Mouse (Mus musculus) liver, embryonic 15.5 days (tissue): ENCODE results near the gene Acsbg2. TPM values are rescaled to one million over a fixed set of nuclear protein-coding genes. Genes with fewer than 3 reads are reported as not detected.

Experiments used
- ATAC-seq: fragments of 200-750 bp; cut with Nextera tagmentation; 2 replicates; pipeline ENCODE4 v1.8.0; 2017; ENCODE audit warnings: moderate number of reproducible peaks, mild to moderate bottlenecking, moderate library complexity; ENCODE audit not compliant: insufficient read depth
- H3K27ac ChIP-seq: fragments of 300-500 bp; sonication (generic); replicated peaks from 2 replicates; pipeline ENCODE4 v1.5.1; 2015; ENCODE audit warnings: mild to moderate bottlenecking, inconsistent platforms
- H3K27me3 ChIP-seq: fragments of 300-500 bp; sonication (generic); 2 replicates; pipeline ENCODE4 v1.6.1; 2015; ENCODE audit warnings: mild to moderate bottlenecking, inconsistent platforms
- H3K36me3 ChIP-seq: fragments of 300-500 bp; sonication (generic); replicated peaks from 2 replicates; pipeline ENCODE4 v1.6.1; 2015; ENCODE audit warnings: moderate library complexity, mild to moderate bottlenecking, inconsistent platforms
- H3K4me1 ChIP-seq: fragments of 300-500 bp; sonication (generic); replicated peaks from 2 replicates; pipeline ENCODE4 v1.6.1; 2015; ENCODE audit warnings: inconsistent platforms
- H3K4me2 ChIP-seq: fragments of 300-500 bp; sonication (generic); 2 replicates; pipeline ENCODE4 v1.6.1; 2015; ENCODE audit warnings: moderate library complexity, mild to moderate bottlenecking, inconsistent platforms
- H3K4me3 ChIP-seq: fragments of 300-500 bp; sonication (generic); replicated peaks from 2 replicates; pipeline ENCODE4 v1.5.1; 2015; ENCODE audit warnings: mild to moderate bottlenecking, inconsistent platforms
- H3K9ac ChIP-seq: fragments of 300-500 bp; sonication (generic); 2 replicates; pipeline ENCODE4 v1.6.1; 2015; ENCODE audit warnings: moderate library complexity, mild to moderate bottlenecking, inconsistent platforms
- H3K9me3 ChIP-seq: fragments of 300-500 bp; sonication (generic); replicated peaks from 2 replicates; pipeline ENCODE4 v1.6.1; 2016; ENCODE audit warnings: inconsistent platforms
- WGBS: fragments of 180-500 bp; shearing (Covaris S2); methylation state at CpG from one replicate; pipeline ENCODE4 v1.1.7; 2015; ENCODE audit warnings: mixed read lengths; ENCODE audit not compliant: insufficient replicate concordance; 5-methylcytosine and 5-hydroxymethylcytosine counted together
- polyA plus RNA-seq: library from polyadenylated mRNA; unstranded; fragments of >200 nt; fragmentation: Nextera tagmentation; extraction: Ambion mirVana; gene quantifications from 2 replicates; pipeline ENCODE4 v1.2.1, GENCODE M21; 2015

The Acsbg2 gene
- polyA plus RNA-seq, 1 experiment from 2014 or later = not detected

- Histone ChIP-seq H3K36me3 (no peaks in the 10 kb centered on the region), H3K4me3 (no peak overlapping the region), H3K9ac (no peak overlapping the region), H3K27me3 (no peaks in the 10 kb centered on the region), H3K9me3 (no peaks in the 10 kb centered on the region), H3K4me1 (no peaks in the 10 kb centered on the region), H3K4me2 (no peak overlapping the region), H3K27ac (no peak overlapping the region)
- ATAC-seq = no peak
- 70% methylated on average over 8 of the region's 8 CpGs for WGBS
Measured at GRCm38 (mm10) chr17:56871767-56872166, 2.5 kb downstream of the Acsbg2 start.

- 46% methylated on average over 15 of the region's 15 CpGs for WGBS
- Histone ChIP-seq H3K4me2 (no peak overlapping the region), H3K27ac (no peak overlapping the region), H3K9me3 (no peaks in the 10 kb centered on the region), H3K4me3 (no peak overlapping the region), H3K36me3 (no peaks in the 10 kb centered on the region), H3K4me1 (no peaks in the 10 kb centered on the region), H3K9ac (no peak overlapping the region), H3K27me3 (no peaks in the 10 kb centered on the region)
- no peak for ATAC-seq
Measured at GRCm38 (mm10) chr17:56870287-56870953, 3.8 kb downstream of the Acsbg2 start.

DNA sequence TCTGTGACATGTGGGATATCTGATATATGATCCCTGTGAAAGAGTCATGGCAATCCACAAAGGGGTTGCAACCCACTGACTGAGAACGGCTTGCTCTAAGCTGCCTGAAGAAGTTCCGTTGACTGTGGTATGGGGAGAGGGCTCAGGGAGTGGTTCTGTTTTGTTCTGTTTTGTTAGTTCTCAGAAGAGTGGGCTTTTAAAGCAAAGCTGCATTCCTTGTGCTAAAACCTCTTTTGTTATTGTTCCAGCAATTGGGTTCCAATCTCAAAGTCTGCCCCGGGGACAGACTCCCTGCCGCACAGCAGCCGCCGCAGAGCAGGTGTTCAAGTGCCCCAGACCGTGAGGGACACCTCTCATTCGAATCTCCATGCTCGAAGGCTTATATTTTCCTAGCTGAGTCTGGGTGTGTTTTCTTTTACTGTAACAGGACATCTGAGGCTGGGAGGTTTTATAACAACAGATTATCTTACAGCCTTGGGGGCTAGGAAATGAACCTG, 4.7 kb downstream of the Acsbg2 start:
- no peak overlapping the region for H3K9ac ChIP-seq
- H3K27ac ChIP-seq = no peak overlapping the region
- H3K4me2 ChIP-seq = no peak overlapping the region
- WGBS = 81% methylated on average over 9 of the region's 9 CpGs
- H3K9me3 ChIP-seq = no peaks in the 10 kb centered on the region
- no peak for ATAC-seq
- H3K36me3 ChIP-seq = no peaks in the 10 kb centered on the region
- no peaks in the 10 kb centered on the region for H3K4me1 ChIP-seq
- H3K27me3 ChIP-seq = no peaks in the 10 kb centered on the region
- no peak overlapping the region for H3K4me3 ChIP-seq

GRCm38 (mm10) chr17:56866071-56866470, 8.2 kb downstream of the Acsbg2 start:
- Histone ChIP-seq H3K9ac (no peak overlapping the region), H3K36me3 (no peaks in the 10 kb centered on the region), H3K4me2 (no peak overlapping the region), H3K4me1 (peaks cover 7% of the 10 kb centered on the region), H3K27ac (no peak overlapping the region), H3K9me3 (no peaks in the 10 kb centered on the region), H3K4me3 (no peak overlapping the region), H3K27me3 (no peaks in the 10 kb centered on the region)
- no peak for ATAC-seq
- 71% methylated on average over 7 of the region's 7 CpGs for WGBS

DNA sequence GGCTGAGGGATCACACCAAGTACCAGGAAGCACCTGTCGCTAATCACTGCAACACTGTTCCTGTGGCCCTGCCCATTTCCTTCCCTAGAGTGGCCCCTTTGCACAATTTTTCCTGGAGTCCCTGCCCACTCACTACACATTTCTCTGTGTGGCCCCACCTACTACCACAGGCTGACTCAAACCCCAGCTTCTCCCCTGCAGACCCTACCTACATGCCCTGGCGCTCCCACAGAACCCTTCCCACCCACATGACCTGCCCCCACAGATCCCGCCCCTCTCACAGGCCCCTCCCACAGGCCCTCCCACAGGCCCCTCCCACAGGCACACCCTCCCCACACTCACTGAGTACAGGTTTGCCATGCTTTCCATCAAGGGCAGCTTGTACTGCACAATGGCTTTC, 13.1 kb downstream of the Acsbg2 start:
- 8% methylated on average over 3 of the region's 3 CpGs for WGBS
- Histone ChIP-seq H3K4me2 (no peak overlapping the region; the same call in 1 of the 2 replicates), H3K36me3 (no peaks in the 10 kb centered on the region), H3K4me1 (peaks cover 8% of the 10 kb centered on the region), H3K9me3 (no peaks in the 10 kb centered on the region), H3K9ac (no peak overlapping the region), H3K27ac (no peak overlapping the region), H3K4me3 (no peak overlapping the region), H3K27me3 (no peaks in the 10 kb centered on the region)
- ATAC-seq = peak; percentile 31

DNA sequence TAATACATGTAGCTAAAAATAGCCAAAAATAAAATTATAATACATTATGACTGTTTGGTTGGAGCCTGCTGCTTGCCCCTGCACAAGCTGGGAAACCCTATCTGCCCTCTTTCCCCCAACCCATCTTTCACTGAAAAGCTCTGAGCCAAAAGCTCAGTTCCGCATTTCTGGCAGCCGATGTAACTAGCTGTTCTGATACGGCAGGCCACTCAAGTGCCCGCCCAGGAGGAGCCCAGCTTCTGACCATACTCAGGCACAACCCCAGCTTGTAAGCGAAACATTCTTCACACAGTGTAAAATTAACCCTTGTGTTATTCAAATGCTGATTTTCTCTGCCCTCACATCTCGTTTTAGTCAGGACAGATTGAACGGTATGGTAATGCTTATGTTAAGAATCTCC, 15.3 kb downstream of the Acsbg2 start:
- H3K4me1 ChIP-seq = peaks cover 8% of the 10 kb centered on the region
- no peak overlapping the region for H3K27ac ChIP-seq
- no peaks in the 10 kb centered on the region for H3K36me3 ChIP-seq
- no peak overlapping the region for H3K4me2 ChIP-seq
- ATAC-seq = no peak
- no peak overlapping the region for H3K9ac ChIP-seq
- H3K4me3 ChIP-seq = no peak overlapping the region
- H3K9me3 ChIP-seq = no peaks in the 10 kb centered on the region
- no peaks in the 10 kb centered on the region for H3K27me3 ChIP-seq
- WGBS = 40% methylated on average over 7 of the region's 7 CpGs

- Histone ChIP-seq H3K9me3 (no peaks in the 10 kb centered on the region), H3K27me3 (no peaks in the 10 kb centered on the region), H3K4me2 (no peak overlapping the region), H3K4me1 (peaks cover 8% of the 10 kb centered on the region), H3K36me3 (no peaks in the 10 kb centered on the region), H3K9ac (no peak overlapping the region), H3K4me3 (no peak overlapping the region), H3K27ac (no peak overlapping the region)
- ATAC-seq = no peak
- 38% methylated on average over 4 of the region's 4 CpGs for WGBS
Measured at GRCm38 (mm10) chr17:56858216-56858615, 16.0 kb downstream of the Acsbg2 start.

GRCm38 (mm10) chr17:56855421-56855820, 18.8 kb downstream of the Acsbg2 start:
- no peaks in the 10 kb centered on the region for H3K27me3 ChIP-seq
- H3K36me3 ChIP-seq = no peaks in the 10 kb centered on the region
- H3K4me2 ChIP-seq = no peak overlapping the region
- no peaks in the 10 kb centered on the region; the same call in none of the 2 replicates for H3K4me1 ChIP-seq
- no peak overlapping the region for H3K4me3 ChIP-seq
- H3K9ac ChIP-seq = no peak overlapping the region
- no peak overlapping the region for H3K27ac ChIP-seq
- no peaks in the 10 kb centered on the region for H3K9me3 ChIP-seq
- WGBS = 17% methylated on average over 3 of the region's 3 CpGs
- no peak for ATAC-seq

- Histone ChIP-seq H3K9ac (no peak overlapping the region), H3K4me1 (no peaks in the 10 kb centered on the region; the same call in 1 of the 2 replicates), H3K4me3 (no peak overlapping the region), H3K27me3 (peaks cover 9% of the 10 kb centered on the region; the same call in 1 of the 2 replicates), H3K27ac (no peak overlapping the region), H3K4me2 (no peak overlapping the region), H3K36me3 (no peaks in the 10 kb centered on the region), H3K9me3 (no peaks in the 10 kb centered on the region)
- 63% methylated on average over 3 of the region's 3 CpGs for WGBS
- no peak for ATAC-seq
Measured at GRCm38 (mm10) chr17:56851167-56851566, 23.1 kb downstream of the Acsbg2 start.

GRCm38 (mm10) chr17:56849710-56850109, 24.5 kb downstream of the Acsbg2 start:
- H3K4me1 ChIP-seq = no peaks in the 10 kb centered on the region
- no peak overlapping the region for H3K4me2 ChIP-seq
- H3K27me3 ChIP-seq = peaks cover 9% of the 10 kb centered on the region; the same call in 1 of the 2 replicates
- no peaks in the 10 kb centered on the region for H3K36me3 ChIP-seq
- ATAC-seq = no peak
- 77% methylated on average over 13 of the region's 13 CpGs for WGBS
- no peak overlapping the region for H3K9ac ChIP-seq
- no peak overlapping the region for H3K4me3 ChIP-seq
- H3K27ac ChIP-seq = no peak overlapping the region
- H3K9me3 ChIP-seq = no peaks in the 10 kb centered on the region

DNA sequence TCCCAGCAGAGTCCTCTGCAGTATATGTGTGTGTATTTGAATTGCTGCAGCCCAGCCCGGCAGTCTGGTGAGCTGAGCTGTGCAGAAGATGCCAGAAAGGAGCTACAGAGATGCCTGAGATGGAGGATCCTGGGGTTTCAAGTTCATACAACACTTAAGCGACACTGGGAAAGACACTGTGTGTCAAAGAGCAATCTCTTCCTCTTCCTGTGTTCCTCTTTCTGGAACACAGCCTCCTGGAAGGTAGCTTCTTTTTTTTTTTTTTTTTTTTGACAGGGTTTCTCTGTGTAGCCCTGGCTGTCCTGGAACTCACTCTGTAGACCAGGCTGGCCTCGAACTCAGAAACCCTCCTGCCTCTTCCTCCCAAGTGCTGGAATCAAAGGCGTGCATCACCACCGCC, 25.5 kb downstream of the Acsbg2 start:
- no peaks in the 10 kb centered on the region for H3K36me3 ChIP-seq
- H3K4me2 ChIP-seq = no peak overlapping the region
- no peak overlapping the region for H3K4me3 ChIP-seq
- H3K9me3 ChIP-seq = no peaks in the 10 kb centered on the region
- no peak overlapping the region for H3K9ac ChIP-seq
- H3K4me1 ChIP-seq = no peaks in the 10 kb centered on the region
- no peak overlapping the region for H3K27ac ChIP-seq
- 53% methylated on average over 5 of the region's 5 CpGs for WGBS
- ATAC-seq = no peak
- peaks cover 9% of the 10 kb centered on the region; the same call in 1 of the 2 replicates for H3K27me3 ChIP-seq

- no peaks in the 10 kb centered on the region for H3K4me1 ChIP-seq
- no peaks in the 10 kb centered on the region for H3K9me3 ChIP-seq
- WGBS = 61% methylated on average over 5 of the region's 5 CpGs
- H3K27me3 ChIP-seq = peaks cover 12% of the 10 kb centered on the region; the same call in 1 of the 2 replicates
- no peak overlapping the region for H3K4me2 ChIP-seq
- H3K36me3 ChIP-seq = no peaks in the 10 kb centered on the region
- no peak overlapping the region for H3K27ac ChIP-seq
- H3K9ac ChIP-seq = no peak overlapping the region
- no peak for ATAC-seq
- no peak overlapping the region for H3K4me3 ChIP-seq
Measured at GRCm38 (mm10) chr17:56843678-56844077, 30.6 kb downstream of the Acsbg2 start.
